Mouse (Mus musculus) Patski (cell line): ENCODE results near the gene Jak3. TPM values are rescaled to one million over a fixed set of nuclear protein-coding genes. Genes with fewer than 3 reads are reported as not detected.
"Not testable (repeated sequence)": the region's sequence is repeated elsewhere in the genome, so short reads cannot be mapped to it uniquely, and the experiment has no call there.

Experiments used
- ATAC-seq: fragments of 100-300 bp; one replicate; pipeline ENCODE4 v1.8.0; 2021
- CTCF ChIA-PET: fragments of 350-600 bp; sonication (Branson Sonifier 250); formaldehyde crosslinking; loops from one replicate; lab custom pipeline; 2022; ENCODE audit warnings: inconsistent platforms; lab: Charles Lee
- POLR2A ChIA-PET: fragments of 350-600 bp; sonication (Branson Sonifier 250); formaldehyde crosslinking; loops from one replicate; lab custom pipeline; 2022; ENCODE audit warnings: antibody characterized with exemption, inconsistent platforms; lab: Charles Lee
- DNase-seq: peaks from one replicate; pipeline ENCODE4 v3.0.0-alpha.2; 2011; ENCODE audit warnings: low read depth, low spot score
- H3K27me3 ChIP-seq: fragments of 371-371 bp; one replicate; pipeline ENCODE4 v1.5.1; 2021
- CTCF ChIP-seq: fragments of 100-300 bp; IDR thresholded peaks from one replicate; pipeline ENCODE4 v1.5.1; 2021
- in situ Hi-C: fragments of 300-500 bp; cut with MboI; formaldehyde crosslinking; loops from 3 replicates; pipeline ENCODE4 v1.11.1; 2018; ENCODE audit warnings: low pct_unique_long_range_greater_than_20kb, mixed read lengths
- polyA plus RNA-seq: library from polyadenylated mRNA; unstranded; gene quantifications from one replicate; pipeline ENCODE4 v1.2.3, GENCODE M21; 2021

Jak3 gene
- polyA plus RNA-seq, 1 experiment from 2014 or later, result 26.7 TPM

DNA sequence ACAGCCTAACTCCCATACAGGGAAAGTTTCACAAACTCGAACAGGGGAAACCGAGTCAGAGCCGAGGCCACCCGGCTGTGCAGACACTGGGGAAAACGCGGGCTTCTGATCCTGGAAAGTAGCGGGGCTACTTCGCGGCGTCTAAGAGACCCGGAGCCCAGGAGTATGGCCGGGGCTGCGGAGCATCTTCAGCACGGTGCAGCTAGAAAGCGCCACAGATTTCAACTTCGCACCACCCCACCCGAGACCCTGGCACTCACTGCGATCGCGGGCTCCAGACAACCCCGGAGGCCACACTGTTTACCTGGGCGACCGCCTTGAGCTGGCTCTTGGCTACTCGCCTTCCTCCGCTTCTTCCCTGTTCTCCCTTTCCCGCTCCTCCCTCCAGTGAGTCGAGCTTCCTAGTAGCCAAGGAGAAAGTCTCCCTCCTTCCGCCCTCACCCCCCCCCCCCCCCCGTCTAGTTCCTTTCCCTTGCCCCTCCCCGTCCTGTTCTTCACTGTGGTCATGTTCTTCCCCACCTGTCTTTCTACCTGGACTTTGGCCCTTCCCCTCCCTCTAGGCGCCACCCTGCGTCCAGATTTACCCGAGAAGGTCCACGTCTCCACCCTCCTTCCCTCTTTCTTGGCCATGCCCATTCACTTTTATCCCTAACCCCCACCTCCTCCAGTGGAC, 25.5 kb downstream of the Jak3 start, which contains the start of gene B3gnt3:
B3gnt3 (minus strand) TSS at position 376 of the 673 bp plus-strand sequence.
- H3K27me3 ChIP-seq, result no peaks in the 10 kb centered on the region
- ChIA-PET POLR2A (no interaction called here), CTCF (interaction anchor here (1.1 kb wide), 1 partner anchor 16 kb away, joined by 5 read pairs; no protein-coding TSS in a partner anchor)
- DNase-seq (no peak), ATAC-seq (no peak)
- in situ Hi-C loops, result no loop called here
- no peak for TF ChIP-seq CTCF

GRCm38 (mm10) chr8:71702087-71702432, 26.0 kb downstream of the Jak3 start:
- ChIA-PET POLR2A (no interaction called here), CTCF (interaction anchor here (1.0 to 1.1 kb wide), 2 partner anchors 8 to 17 kb away, joined by 3 to 5 read pairs; no protein-coding TSS in a partner anchor)
- in situ Hi-C loops, result no loop called here
- DNase-seq (no peak), ATAC-seq (no peak)
- TF ChIP-seq CTCF, result no peak
- H3K27me3 ChIP-seq, result no peaks in the 10 kb centered on the region

DNA sequence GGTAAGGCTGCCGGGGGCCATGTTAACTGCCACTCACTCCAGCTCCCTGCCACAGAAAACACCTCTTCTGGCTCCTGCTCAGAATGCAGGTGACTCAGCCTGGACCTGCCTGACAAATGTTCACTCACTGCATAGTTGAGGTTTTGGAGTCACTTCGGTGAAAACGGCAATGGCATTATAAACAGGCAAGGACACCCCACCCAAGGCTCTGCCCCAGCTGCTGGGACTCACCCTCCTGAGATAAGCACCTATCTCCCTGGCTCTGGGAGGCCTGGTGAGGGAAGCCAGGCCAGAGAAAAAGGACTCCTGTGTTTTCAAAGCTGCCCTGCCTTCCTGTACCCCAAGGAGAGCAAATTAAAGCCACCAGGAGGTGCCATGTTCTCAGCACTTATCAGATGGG, 26.8 kb downstream of the Jak3 start:
- CTCF ChIA-PET, result interaction anchor here (1.0 to 1.1 kb wide), 2 partner anchors 9 to 18 kb away, joined by 3 to 5 read pairs; no protein-coding TSS in a partner anchor
- H3K27me3 ChIP-seq, result no peaks in the 10 kb centered on the region
- TF ChIP-seq CTCF, result no peak
- peak; percentile 31 for DNase-seq
- in situ Hi-C loops, result no loop called here
- ATAC-seq, result peak; percentile 75
- POLR2A ChIA-PET, result interaction anchor here (0.6 kb wide), 1 partner anchor 97 kb away, joined by 3 read pairs; no protein-coding TSS in a partner anchor

DNA sequence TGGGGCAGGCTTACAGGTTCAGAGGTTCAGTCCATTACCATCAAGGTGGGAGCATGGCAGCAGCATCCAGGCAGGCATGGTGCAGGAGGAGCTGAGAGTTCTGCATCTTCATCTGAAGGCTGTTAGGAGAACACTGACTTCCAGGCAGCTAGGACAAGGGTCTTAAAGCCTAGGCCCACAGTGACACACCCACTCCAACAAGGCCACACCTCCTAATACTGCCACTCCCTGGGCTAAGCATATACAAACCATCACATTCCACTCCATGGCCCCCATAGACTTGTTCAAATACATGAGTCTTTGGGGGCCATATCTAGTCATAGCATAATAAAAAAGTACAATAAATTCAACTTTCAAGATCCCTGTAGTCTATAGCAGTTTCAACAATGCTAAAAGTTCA, 27.3 kb downstream of the Jak3 start:
- in situ Hi-C loops, POLR2A ChIA-PET, DNase-seq, CTCF ChIA-PET, H3K27me3 ChIP-seq, ATAC-seq: not testable (repeated sequence)

- ATAC-seq (no peak), DNase-seq (no peak)
- H3K27me3 ChIP-seq, result no peaks in the 10 kb centered on the region
- in situ Hi-C loops, result no loop called here
- no peak for TF ChIP-seq CTCF
- ChIA-PET CTCF (interaction anchor here (1.3 to 2.3 kb wide), 3 partner anchors 11 to 24 kb away, joined by 3 to 9 read pairs (median 4); no protein-coding TSS in a partner anchor), POLR2A (no interaction called here)
Observed at GRCm38 (mm10) chr8:71707874-71708273, 31.8 kb downstream of the Jak3 start.

DNA sequence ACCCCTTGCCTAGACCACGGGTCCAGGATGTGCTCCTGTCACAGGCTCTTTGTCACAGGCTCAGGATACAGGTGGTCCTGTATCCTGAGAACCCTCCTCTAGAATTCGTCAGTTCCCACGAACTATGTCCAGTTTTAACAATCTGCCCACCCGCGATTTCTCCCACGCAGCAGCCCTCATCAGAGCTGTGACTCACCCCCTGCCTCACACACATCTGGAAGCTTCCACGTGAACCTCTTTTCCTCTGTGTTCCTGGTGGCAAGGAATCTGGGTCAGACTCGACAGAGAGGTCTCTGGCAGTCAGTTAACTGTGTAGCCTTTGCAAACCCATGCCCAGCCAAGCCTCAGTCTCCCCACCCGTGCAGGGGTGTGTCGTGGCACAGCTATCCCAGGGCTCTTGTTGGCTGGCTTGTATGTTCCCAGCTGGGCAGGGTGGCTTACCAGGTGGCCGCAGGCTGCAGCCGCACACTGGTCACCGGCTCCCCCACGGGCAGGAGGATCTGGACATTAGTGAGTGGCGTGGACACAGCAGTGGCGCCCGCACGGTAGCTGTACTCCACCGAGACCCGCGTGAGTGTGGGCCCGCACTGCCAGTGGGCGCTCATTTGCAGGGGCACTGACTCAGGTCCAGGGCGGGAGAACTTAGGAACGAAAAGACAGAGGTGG, 33.2 kb downstream of the Jak3 start:
- ATAC-seq, result no peak
- H3K27me3 ChIP-seq, result no peaks in the 10 kb centered on the region
- ChIA-PET POLR2A (interaction anchor here (0.9 kb wide), 1 partner anchor 33 kb away, joined by 4 read pairs; the partner anchor contains the start of gene Jak3), CTCF (interaction anchor here (0.9 to 2.3 kb wide), 4 partner anchors 11 to 46 kb away, joined by 3 to 9 read pairs (median 4); no protein-coding TSS in a partner anchor)
- no peak for DNase-seq
- in situ Hi-C loops, result no loop called here
- TF ChIP-seq CTCF, result no peak

GRCm38 (mm10) chr8:71709800-71710446, 33.8 kb downstream of the Jak3 start:
- DNase-seq (no peak), ATAC-seq (peak; percentile 29)
- ChIA-PET POLR2A (no interaction called here), CTCF (interaction anchor here (0.6 to 2.3 kb wide), 5 partner anchors 11 to 45 kb away, joined by 3 to 9 read pairs (median 4); no protein-coding TSS in a partner anchor)
- TF ChIP-seq CTCF, result no peak
- no peaks in the 10 kb centered on the region for H3K27me3 ChIP-seq
- in situ Hi-C loops, result no loop called here

DNA sequence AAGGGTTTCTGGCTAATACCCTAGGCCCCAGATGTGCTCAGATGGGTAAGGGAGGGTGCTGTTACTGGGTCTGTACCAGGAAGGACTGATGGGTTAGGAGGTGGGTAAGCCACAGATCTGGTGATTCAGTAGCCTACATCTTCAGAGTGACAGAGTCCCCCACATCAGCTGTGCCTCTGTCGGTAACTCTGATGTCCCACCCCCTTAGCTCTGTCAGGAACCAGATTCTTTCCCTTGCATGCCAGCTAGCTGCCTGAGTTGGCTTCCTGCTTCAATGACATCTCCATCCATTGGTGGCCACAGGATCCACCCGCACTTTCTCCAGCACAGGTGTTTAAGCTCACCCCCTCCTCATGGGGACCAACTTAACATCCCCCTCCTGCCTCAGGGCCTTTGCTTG, 35.5 kb downstream of the Jak3 start:
- ATAC-seq (no peak), DNase-seq (no peak)
- in situ Hi-C loops, result no loop called here
- TF ChIP-seq CTCF, result no peak
- POLR2A ChIA-PET, result no interaction called here
- CTCF ChIA-PET, result interaction anchor here (0.8 to 1.0 kb wide), 2 partner anchors 20 to 39 kb away, joined by 3 read pairs; no protein-coding TSS in a partner anchor
- H3K27me3 ChIP-seq, result no peaks in the 10 kb centered on the region

- ATAC-seq (no peak), DNase-seq (no peak)
- ChIA-PET POLR2A (no interaction called here), CTCF (no interaction called here)
- no peaks in the 10 kb centered on the region for H3K27me3 ChIP-seq
- no peak for TF ChIP-seq CTCF
- in situ Hi-C loops, result no loop called here
Observed at GRCm38 (mm10) chr8:71715531-71715930, 39.4 kb downstream of the Jak3 start.

- no peak for TF ChIP-seq CTCF
- ATAC-seq (no peak), DNase-seq (no peak)
- in situ Hi-C loops, result no loop called here
- ChIA-PET CTCF (interaction anchor here (1.9 kb wide), 1 partner anchor 15 kb away, joined by 5 read pairs; no protein-coding TSS in a partner anchor), POLR2A (no interaction called here)
- no peaks in the 10 kb centered on the region for H3K27me3 ChIP-seq
Observed at GRCm38 (mm10) chr8:71716561-71717053, 40.5 kb downstream of the Jak3 start.
